Mouse (Mus musculus) brain, embryonic 14.5 days (tissue): ENCODE measurements around the gene H2-D1.

Experiments
- CTCF ChIP-seq: fragments of 200-500 bp; IDR thresholded peaks from 2 replicates; pipeline ENCODE4 v1.5.1; 2012; ENCODE audit warnings: inconsistent platforms, mild to moderate bottlenecking, moderate library complexity, borderline replicate concordance; ENCODE audit not compliant: insufficient read depth, insufficient read length; ENCODE audit errors: extremely low read depth
- POLR2A ChIP-seq: fragments of 200-500 bp; IDR thresholded peaks from 2 replicates; pipeline ENCODE4 v1.6.1; 2012; ENCODE audit warnings: mild to moderate bottlenecking, inconsistent platforms, borderline replicate concordance; ENCODE audit not compliant: poor library complexity, insufficient read depth, insufficient read length, severe bottlenecking; ENCODE audit errors: extremely low read depth

DNA sequence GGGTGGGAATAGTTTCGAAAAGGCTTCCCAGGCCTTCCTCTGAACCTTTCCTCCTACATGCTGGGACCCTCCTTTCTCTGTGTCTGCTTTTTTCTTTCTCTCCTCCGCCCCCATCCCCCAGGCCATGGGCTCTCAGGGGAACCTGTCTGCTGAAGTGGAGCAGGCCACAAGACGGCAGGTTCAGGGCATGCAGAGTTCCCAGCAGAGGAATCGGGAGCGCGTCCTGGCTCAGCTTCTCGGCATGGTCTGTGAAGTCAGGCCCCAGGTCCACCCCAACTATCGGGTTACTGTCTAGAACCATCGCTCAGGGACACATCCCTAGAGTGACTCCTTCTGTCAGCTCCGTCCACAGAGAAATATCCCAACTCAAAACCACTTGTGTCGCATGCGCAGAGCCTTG, 25.0 kb upstream of the H2-D1 start:
- no peak for TF ChIP-seq POLR2A
- no peak for TF ChIP-seq CTCF
